Mouse (Mus musculus): ENCODE results near the gene Olfml1.

- TF ChIP-seq EP300 (IDR thresholded peaks at IDR 0.05; ENCODE audit: low read depth) (no peak), CTCF (IDR thresholded peaks at IDR 0.05; ENCODE audit: low read depth) (no peak)
These were observed 40.5 kb downstream of the Olfml1 start for GRCm38 (mm10) chr7:107607766-107608165.
